Mouse (Mus musculus): ENCODE data around the gene Gipr.

Gene Gipr

DNA sequence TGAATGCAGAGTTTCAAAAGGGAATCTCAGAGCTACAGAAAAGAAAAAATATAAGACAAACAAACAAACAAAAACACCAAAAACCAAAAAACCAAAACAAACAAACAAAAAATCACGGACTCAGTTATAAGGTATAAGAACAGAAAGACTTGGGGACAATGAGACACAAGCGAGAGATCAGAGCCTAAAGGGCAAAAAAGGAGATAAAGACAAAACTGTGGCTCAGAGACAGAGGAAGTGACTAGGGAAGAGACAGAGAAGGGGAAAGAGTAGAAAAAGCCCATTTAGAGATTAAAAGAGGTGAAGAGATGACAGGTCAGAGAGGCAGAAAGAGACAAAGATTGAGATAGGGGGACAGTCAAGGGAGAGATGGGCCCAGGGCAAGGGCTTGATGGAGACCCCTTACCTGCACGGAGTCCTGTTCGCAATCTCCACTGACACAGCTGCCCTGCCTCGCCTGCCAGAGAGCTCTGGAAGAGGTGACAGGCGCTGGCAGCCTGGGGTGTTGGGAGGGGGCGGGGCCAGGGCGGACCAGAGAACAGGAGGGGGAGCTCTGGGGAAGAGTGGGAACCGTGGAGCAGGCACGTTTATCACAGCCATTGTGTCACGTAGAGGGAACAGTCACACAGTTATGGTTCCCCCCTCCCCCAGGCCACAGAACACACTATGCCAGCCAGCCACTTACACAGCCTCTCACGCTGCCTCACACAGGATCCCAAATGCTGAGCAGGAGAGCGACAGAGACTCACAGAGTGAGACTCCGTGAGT is at the start of gene Gipr:
TSS of gene Gipr (minus strand) at position 472 of the 768 bp plus-strand sequence.
- in situ Hi-C loops (cut with MboI, MseI), result no loop called here

DNA sequence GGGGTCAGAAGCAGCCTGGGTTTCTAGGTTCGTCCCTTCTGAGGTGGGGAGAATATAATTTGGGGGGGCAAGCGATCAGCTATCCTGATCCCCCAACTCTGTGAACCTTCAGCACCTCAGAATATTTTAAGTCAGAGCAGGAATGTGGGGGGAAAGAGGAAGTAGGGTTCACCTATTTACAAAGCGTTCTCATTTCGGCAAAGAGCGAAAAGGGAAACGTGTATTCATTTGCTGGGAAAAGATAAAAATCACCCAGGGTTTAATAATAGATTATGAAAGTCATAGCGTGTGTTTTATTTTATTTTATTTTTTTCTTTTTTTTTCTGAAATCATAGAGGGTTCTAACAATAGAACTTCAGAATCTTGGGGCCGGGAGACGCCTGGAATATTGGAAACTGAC is 49.0 kb upstream of the Gipr start:
- in situ Hi-C loops (cut with MboI, MseI), result no loop called here

DNA sequence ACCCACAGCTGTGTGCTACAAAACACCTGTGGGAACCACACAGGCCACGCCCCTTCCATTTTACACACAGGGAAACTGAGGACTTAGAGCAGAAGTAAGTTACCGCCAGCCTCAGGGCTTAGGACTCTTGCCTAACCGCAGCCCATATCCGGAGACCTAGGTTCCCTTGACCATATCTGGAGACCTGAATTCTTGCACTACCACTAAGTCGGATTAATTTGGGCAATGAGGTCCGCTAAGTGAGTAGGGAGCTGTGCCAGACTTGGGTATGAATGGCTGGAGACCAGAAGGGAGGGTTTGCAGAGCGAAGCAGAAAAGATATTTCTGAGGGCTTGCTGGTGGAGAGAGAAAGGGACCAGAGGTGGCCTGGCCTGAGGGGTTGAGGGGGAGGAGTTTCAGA is 48.4 kb upstream of the Gipr start:
- in situ Hi-C loops (cut with MboI, MseI), result no loop called here

DNA sequence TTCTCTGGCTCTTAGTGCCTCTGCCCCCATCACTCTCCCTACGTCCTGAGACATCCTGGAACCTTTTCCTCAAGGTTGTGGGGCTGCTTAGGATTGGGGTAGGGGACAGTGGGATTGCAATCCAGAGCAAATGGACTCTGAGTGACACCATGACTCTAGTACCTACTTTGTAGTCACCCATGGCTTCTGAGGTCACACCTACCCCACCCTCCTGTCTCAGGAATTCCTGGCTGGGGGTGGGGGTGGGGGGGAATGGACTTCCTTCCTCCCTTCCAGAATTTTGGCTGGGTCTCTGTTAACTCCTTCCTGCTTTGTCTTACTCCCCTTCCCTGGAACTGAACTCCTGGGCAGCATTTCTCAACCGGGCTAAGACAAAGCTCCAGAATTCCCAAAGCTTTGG is 47.5 kb upstream of the Gipr start:
- in situ Hi-C loops (cut with MboI, MseI), result no loop called here

DNA sequence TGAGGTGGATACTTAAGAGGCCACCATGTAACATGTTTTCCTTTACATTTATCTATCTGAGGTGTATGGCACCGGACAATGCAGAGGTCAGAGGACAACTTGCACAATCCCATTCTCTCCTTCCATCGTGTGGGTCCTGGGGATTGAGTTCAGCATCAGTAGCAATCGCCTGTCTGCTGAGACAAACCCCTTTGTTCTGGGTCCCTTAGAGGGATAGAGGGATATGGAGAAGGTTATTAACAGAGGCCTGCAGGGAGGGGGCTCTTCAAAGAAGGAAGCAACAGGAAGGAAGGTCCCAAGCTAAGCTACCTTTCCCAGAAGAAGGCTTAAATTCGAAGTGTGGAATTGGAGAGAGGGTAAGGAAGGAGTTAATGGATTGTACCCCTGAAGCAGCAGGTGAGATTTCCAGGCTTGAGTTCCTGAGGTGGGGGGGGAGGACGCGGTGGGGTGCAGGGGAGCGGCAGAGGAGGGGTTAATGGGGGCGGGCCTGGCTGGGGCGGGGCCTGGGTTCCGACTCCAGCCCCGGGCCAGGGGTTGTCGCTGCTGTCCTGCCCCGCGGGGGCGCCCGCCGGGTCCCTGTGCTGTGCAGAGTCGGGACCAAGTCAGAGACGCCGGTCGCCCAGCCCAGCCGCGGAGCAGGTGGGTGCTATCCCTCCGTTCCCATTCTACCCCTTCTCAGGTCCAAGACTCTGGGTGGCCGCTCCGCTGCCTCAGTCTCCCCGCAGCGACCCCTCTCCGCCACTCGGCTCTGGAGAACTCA is 46.2 kb upstream of the Gipr start, which contains the start of gene Gpr4:
TSS of gene Gpr4 (plus strand) at position 543 of the 760 bp plus-strand sequence.
- in situ Hi-C loops (cut with MboI, MseI), result no loop called here

DNA sequence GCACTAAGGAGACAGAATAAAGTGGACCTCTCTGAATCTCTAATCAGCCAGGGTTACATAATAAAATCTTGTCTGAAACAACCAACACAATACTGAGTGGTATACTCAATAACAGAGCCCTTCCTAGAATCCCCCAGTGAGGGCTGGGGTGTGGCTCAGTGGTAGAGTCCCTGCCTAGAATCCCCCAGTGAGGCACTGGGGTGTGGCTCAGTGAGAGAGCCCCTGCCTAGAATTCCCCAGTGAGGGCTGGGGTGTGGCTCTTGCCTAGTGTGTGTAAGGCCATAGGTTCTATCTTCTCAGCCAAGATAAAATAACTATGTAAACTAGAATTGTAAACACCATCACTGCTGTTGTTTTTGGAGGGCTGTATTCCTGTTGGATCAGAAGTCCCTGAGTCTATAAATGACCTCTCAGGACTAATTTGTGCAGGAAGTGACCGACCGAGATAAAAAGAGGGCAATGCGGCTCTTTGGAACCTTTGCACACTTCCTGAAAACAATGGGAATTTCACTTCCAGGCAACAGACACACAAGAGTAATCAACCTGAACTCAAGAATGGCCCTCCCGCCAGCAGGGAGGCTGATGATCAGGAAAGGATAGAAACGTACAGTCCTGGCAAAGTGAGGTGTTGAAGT is 45.2 kb upstream of the Gipr start:
- in situ Hi-C loops (cut with MboI, MseI), result no loop called here

DNA sequence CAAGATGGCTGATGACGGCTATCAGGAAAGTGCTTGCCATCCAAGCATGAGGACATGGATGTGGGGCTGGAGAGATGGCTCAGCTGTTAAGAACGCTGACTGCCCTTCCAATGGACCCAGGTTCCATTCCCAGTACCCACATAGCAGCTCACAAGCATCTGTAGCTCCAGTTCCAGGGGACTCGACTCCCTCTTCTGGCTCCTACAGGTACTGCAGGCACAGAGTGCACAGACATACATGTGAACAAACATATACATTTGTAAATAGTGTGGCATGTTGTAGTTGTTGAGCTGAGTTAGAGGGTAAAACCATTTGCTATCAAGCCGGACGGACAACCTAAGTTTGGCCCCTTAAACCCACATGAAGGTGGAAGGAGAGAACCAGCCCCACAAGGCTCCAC is 44.1 kb upstream of the Gipr start:
- in situ Hi-C loops (cut with MboI, MseI), result no loop called here

DNA sequence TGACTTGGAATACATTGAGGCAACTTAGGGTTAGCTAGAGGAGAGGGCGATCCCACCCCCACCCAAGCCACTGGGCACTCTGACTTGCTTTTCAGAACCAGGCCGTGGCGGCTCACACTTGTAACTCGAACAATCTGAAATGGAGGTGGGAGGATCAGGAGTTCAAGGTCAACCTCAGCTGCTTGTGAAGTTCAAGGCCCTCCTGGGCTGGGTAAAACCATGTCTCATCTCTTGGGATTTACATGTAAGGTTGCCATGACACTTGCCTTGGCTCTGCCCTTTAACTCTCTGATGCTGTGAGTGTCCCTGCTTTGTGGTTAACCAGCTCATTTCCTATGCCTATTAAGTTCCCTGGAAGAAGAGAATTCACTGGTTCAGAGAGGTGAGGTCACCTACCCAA is 43.6 kb upstream of the Gipr start:
- in situ Hi-C loops (cut with MboI, MseI), result no loop called here

DNA sequence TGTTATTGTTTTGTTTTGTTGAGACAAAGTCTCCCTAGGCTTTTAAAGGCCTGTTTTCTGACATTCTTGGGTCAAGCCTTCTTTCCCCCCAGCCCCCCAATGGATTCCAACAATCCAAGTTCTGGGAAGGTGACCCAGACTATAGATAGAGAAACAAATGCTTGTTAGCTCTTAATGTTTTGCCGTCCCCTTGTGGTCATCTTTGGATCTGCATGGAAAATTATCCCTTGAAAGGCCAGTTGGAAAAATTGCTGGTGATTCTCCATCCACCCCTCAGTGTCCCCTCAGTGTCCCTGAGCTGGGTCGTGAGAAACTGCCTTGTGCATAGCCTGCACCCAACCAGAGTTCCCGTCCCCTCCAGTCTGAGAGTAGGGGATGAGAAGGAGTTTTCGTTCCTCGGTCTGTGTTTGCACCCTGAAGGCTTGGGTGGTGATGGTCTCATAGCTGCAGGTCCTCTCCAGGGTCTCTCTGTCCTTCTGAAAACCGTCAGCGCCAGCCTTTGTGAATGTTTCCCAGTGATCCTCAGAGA is 43.1 kb upstream of the Gipr start:
- in situ Hi-C loops (cut with MboI, MseI), result no loop called here

DNA sequence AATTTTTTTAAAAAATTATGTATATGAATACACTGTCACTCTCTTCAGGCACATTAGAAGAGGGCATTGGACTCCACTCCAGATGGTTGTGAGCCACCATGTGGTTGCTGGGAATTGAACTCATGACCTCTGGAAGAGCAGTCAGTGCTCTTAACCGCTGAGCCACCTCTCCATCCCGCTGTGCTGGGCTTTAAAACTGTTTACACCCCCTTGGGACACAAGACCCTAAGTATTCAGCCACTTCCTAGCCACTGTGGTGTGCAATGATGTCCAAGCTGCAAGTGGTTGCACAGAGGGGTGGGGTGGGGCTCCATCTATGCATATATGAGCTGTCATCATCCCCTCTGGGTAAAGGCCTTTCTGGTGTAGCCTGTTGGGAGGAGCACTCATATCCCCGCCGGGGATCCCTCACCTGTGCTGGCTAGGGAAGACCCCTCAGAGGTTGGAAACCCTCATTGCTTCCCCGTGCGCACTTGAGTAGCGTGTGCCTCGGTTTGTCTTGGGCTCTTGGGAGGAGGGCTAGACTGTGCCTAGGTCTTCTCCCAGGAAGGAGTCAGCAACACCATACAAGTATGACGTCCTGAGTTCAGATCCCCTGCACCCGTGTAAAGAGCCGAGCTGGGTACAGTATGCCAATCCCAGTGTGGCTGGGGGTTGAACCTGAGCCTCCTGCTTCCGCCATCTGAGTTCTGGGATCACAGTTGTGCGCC is 42.4 kb upstream of the Gipr start:
- in situ Hi-C loops (cut with MboI, MseI), result no loop called here

DNA sequence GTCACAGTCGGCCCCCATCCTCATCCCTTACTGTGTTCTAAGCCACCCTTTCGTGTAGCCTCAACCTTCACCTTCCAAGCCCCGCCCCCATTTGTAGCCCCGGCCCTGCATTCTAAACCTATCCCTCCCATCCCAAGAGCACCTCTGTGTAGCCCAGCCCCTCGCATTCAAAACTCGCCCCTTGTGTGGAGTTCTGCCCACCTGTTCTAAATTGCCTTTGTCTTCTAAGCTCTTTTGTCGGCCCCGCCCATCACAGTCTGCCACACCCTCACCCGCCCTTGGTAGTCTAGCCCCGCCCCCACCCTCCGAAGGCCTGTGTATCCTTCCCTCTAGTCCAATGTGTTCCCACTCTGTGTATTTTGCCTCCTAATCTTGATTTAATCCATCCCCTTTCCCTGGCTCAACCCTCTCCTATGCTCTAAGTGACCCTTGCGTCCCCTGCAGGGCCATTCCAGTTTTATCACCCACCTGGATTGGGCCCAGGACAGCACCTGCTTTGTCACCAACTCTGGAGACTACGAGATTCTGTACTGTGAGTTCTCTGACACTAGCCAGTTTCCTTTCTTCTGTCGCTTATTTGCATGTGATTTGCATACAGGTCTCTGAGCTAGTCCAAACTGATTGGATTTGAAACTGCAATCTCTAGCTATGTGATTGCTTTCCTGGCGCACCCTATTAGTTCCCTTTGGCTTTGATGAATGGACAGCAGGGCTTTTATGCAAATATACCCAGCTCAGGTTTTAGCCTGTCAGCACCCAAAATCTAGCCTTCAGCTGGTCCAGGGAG is 36.3 kb upstream of the Gipr start:
- in situ Hi-C loops (cut with MboI, MseI), result no loop called here

DNA sequence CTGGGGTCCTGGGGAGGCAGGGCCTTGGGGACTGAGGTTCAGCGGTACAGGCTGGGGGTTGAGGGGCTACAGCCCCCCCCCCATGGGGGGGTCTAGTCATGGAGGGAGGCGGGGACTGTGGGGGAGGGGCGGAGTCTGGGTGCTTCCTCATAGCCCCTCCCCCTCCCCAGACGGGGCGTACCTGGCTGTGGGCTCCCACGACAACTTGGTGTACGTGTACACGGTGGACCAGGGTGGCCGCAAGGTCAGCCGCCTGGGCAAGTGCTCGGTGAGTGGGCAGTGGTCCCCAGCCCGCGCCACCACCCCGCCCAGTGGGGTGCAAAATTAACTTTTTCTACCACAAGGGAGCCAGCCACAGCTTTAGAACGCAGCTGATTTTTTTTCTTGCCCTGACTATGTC is 35.7 kb upstream of the Gipr start:
- in situ Hi-C loops (cut with MboI, MseI), result no loop called here

DNA sequence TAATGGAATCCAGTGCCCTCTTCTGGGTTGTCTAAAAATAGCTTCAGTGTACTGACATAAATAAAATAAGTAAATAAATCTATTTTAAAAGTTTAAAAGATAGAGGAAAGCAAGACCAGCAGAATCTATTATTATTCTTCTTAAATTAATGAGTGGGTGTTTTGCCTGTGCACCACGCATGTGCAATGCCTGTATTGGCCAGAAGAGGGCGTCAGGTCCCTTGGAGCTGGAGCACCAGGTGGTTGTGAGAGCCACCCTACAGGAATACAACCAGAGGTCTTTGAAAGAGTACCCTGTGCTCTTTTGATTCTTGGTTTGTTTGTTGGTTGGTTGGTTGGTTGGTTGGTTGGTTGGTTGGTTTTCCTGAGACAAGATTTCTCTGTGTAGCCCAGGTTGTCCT is 32.1 kb upstream of the Gipr start:
- in situ Hi-C loops (cut with MboI, MseI), result no loop called here

DNA sequence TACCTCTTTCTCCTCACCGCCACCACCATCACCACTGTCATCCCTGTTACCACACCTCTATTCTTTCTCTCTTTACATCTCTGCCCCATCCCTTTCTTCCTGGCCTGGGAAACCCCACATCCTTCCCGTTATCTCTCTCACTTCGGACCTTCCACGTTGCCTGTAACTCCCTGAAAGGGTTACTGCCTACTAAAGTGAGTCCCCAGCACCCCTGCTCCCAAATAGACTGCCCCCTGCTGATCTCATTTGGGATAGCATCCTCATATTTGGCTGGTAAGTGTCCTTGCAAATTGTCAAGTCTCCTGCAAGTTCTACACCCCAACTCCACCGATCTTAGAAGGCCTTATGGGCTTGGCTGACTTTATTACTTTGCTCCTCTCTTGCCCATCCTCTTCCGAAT is 30.7 kb upstream of the Gipr start:
- in situ Hi-C loops (cut with MboI, MseI), result no loop called here

DNA sequence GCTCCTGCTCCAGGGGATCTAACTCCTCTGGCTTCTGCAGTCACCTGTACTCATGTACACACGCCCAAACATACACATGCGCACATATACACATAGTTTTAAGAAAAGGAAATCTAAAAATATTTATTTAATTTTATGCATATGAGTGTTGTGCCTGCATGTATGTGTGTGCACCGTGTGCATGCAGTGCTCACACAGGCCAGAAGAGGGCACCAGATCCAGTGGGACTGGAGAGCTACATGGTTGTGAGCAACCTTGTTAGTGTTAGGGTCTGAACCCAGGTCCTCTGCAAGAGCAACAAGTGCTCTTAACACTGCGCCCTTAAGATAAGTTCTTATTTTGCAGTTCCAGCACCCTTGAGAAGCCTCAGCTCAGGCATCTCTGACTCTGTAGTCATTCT is 28.7 kb upstream of the Gipr start:
- in situ Hi-C loops (cut with MboI, MseI), result no loop called here

DNA sequence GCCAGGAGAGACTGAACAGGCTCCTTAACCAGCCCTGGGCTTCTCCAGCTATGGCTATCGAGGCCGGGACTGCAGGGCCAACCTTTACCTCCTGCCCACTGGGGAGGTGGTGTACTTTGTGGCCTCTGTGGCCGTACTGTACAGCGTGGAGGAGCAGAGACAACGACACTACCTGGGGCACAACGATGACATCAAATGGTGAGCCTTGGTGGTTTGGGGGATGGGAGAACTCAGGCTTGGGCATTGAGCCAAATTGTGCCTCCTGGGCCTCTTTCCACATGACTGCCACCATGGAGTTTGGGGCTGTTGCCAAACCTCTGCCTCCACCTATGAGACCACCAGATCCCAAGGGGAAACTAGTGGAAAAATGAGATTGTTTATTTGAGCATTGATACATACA is 18.8 kb upstream of the Gipr start:
- in situ Hi-C loops (cut with MboI, MseI), result no loop called here

DNA sequence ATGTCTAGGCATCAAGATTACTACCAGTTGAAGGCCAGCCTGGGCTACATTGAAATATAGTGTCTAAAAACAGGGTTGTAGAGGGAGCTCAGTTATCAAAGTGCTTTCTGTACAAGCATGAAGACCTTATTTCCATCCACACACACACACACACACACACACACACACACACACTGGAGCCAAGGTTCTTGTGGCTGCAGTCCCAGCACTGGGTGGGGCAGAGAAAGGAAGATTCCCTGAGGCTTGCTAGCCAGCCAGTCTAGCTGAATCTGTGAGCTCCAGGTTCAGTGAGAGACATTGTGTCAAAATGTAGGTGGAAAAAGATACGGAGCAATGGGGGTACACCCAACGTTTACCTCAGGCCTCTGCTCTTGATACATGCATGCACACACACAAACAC is 18.3 kb upstream of the Gipr start:
- in situ Hi-C loops (cut with MboI, MseI), result no loop called here

DNA sequence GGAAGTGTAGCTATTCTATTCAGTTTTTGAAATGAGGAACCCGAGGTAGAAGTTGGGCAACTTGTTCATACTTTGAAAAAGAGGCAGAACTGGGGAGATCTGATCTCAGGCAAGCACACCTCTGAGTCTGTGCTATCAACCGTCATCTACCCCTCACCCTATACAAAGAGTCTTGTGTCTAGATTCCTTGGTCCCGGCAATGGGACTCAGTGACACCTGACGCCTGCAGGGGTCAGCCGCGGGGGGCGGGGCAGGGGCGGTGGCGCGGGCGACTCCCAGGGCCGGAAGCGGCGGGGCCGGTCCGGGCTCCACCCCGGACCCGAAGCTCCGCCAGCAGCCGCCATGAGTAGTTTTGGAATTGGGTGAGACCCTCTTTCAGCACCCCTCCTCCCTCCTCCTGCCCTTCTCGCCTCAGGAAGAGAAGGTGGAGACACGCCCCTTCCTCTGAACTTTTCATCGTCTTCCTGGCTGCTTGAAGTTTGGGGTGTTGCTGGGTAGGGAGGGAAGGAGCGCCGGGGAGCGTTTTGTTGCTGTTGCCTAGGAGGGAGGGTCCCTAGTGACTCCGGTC is 15.0 kb upstream of the Gipr start:
- in situ Hi-C loops (cut with MboI, MseI), result no loop called here

DNA sequence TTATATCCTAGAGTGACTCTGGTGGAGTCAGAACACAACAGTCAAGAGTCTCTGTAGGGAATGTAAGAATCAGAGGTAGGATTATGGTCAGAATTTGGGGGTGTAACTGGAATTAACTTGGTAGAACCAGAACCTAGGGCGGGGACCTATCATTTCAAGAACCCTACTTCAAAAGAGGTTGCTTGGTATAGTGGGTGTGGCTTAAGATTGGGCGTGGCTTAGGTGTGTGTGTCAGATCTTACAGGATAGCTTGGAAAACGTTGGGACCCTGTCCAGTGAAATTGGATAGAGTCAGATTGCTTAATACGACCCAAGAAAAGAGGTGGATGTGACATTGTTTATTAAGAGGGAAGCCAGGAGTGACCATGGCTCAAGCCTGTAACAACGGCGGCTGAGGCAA is 14.0 kb upstream of the Gipr start:
- in situ Hi-C loops (cut with MboI, MseI), result no loop called here

DNA sequence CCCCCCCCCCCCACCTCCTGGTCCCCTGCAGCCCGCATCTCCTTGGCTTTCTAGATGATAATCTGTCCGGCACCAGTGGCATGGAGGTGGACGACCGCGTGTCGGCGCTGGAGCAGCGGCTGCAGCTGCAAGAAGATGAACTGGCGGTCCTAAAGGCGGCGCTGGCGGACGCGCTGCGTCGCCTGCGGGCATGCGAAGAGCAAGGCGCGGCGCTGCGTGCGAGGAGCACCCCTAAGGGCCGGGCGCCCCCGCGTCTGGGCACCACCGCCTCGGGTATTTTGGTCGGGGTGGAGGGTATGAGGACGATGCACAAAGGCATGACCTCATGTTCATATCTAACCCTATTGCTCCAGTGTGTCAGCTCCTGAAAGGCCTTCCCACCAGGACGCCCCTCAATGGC is 13.2 kb upstream of the Gipr start:
- in situ Hi-C loops (cut with MboI, MseI), result no loop called here
